Mouse (Mus musculus) liver, postnatal 0 days (tissue): ENCODE data around the gene 1700007K13Rik.
A peak's percentile ranks its signal among the peaks of the same experiment; 100 is the strongest.

Experiments used
- CTCF ChIP-seq: sonication (generic); IDR thresholded peaks from 2 replicates; pipeline ENCODE4 v1.5.1; 2016; ENCODE audit warnings: antibody characterized with exemption, low read depth
- EP300 ChIP-seq: IDR thresholded peaks from 2 replicates; pipeline ENCODE4 v1.6.1; 2016; ENCODE audit warnings: antibody characterized with exemption, low read depth, mild to moderate bottlenecking

DNA sequence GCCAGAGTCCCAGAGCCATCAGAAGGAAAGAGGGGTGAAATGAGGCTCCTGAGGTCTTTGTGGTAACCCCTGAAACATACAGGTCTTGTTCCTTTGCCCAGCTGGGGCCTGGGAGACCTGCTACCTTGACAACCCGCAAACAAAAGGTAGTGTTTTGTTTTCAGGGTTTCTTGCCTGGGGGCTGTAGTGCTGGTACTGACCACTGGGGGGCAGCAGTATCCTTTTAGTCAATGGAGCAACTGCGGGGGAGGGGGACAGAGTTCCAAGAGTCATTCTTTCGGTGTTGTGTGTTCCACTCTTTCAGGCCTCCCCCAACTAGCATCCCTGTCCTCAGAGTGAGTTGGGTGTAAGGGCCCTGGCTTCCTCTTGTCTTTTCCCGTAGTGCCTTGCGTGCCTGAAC is 48.4 kb upstream of the 1700007K13Rik start:
- TF ChIP-seq CTCF (peak; percentile 89), EP300 (no peak)
